Mouse (Mus musculus) left cerebral cortex, adult 18-20 months (tissue): ENCODE measurements around the gene Ptpn9. TPM values are rescaled to one million over a fixed set of nuclear protein-coding genes. Genes with fewer than 3 reads are reported as not detected.
"Not testable (repeated sequence)": the region's sequence is repeated elsewhere in the genome, so short reads cannot be mapped to it uniquely, and the experiment has no call there.

ENCODE experiments used
- DNase-seq, 2 experiments: peaks; one replicate each; pipeline ENCODE4 v3.0.0; 2021 to 2022; ENCODE audit warnings: low spot score in 2 of 2, mixed read lengths in 1 of 2
- long read RNA-seq, 2 experiments: library from polyadenylated mRNA; stranded (forward); transcript quantifications; one replicate each; pipeline ENCODE4 v2.0.0; 2021
- total RNA-seq, 2 experiments: library from RNA; stranded (reverse); gene quantifications; 2 replicates each; pipeline ENCODE4 v1.2.3; 2021

Gene Ptpn9
- total RNA-seq, result 10 to 100 TPM; 33.8 to 34.5 TPM
- long read RNA-seq, experiment 1, full-length matches to known transcripts, result 31 of 42 reads
- long read RNA-seq, experiment 1, partial matches to known transcripts, result 4 of 42 reads
- long read RNA-seq, experiment 1, other reads (novel, unspliced or antisense), result 7 of 42 reads
- long read RNA-seq, experiment 2, full-length matches to known transcripts, result 22 of 34 reads
- long read RNA-seq, experiment 2, partial matches to known transcripts, result 5 of 34 reads
- long read RNA-seq, experiment 2, other reads (novel, unspliced or antisense), result 7 of 34 reads

- peak; percentile 89 to 90 for DNase-seq
Measured at GRCm38 (mm10) chr9:56994286-56995197, at the start of gene Ptpn9. TSS of gene Ptpn9 (plus strand) at chr9:56994923.

GRCm38 (mm10) chr9:56947481-56947880, 47.2 kb upstream of the Ptpn9 start:
- DNase-seq, result peak; percentile 67

GRCm38 (mm10) chr9:56948699-56949098, 46.0 kb upstream of the Ptpn9 start:
- DNase-seq, result not testable (repeated sequence)

GRCm38 (mm10) chr9:56949767-56950166, 45.0 kb upstream of the Ptpn9 start:
- no peak for DNase-seq

GRCm38 (mm10) chr9:56950414-56951400, 44.0 kb upstream of the Ptpn9 start, which contains the start of gene Snupn:
TSS of gene Snupn (plus strand) at chr9:56950878.
- peak; percentile 96 to 98 for DNase-seq

- no peak for DNase-seq
Measured at GRCm38 (mm10) chr9:56953562-56953961, 41.2 kb upstream of the Ptpn9 start.

- no peak for DNase-seq
Measured at GRCm38 (mm10) chr9:56956966-56957675, 37.6 kb upstream of the Ptpn9 start.

GRCm38 (mm10) chr9:56958689-56959088, 36.0 kb upstream of the Ptpn9 start:
- DNase-seq, result no peak

- DNase-seq, result no peak
Measured at GRCm38 (mm10) chr9:56961591-56961990, 33.1 kb upstream of the Ptpn9 start.

- DNase-seq, result no peak
Measured at GRCm38 (mm10) chr9:56970158-56970557, 24.6 kb upstream of the Ptpn9 start.

GRCm38 (mm10) chr9:56973960-56974524, 20.7 kb upstream of the Ptpn9 start:
- DNase-seq, result no peak

GRCm38 (mm10) chr9:56975199-56975598, 19.5 kb upstream of the Ptpn9 start:
- no peak for DNase-seq

GRCm38 (mm10) chr9:56980186-56980585, 14.5 kb upstream of the Ptpn9 start:
- DNase-seq, result no peak

- no peak for DNase-seq
Measured at GRCm38 (mm10) chr9:56981502-56981901, 13.2 kb upstream of the Ptpn9 start.

- peak; percentile 23 to 52 for DNase-seq
Measured at GRCm38 (mm10) chr9:56995198-56996027, 690 bp downstream of the Ptpn9 start.

GRCm38 (mm10) chr9:56996028-56996346, 1.3 kb downstream of the Ptpn9 start:
- peak; percentile 11 to 12 for DNase-seq

GRCm38 (mm10) chr9:56997206-56997605, 2.5 kb downstream of the Ptpn9 start:
- DNase-seq, result not testable (repeated sequence)

GRCm38 (mm10) chr9:57003011-57003410, 8.3 kb downstream of the Ptpn9 start:
- no peak for DNase-seq

GRCm38 (mm10) chr9:57012393-57012792, 17.7 kb downstream of the Ptpn9 start:
- DNase-seq, result no peak
